Mouse (Mus musculus): Measurements from ENCODE around the gene Mylk. TPM values are rescaled to one million over a fixed set of nuclear protein-coding genes. Genes with fewer than 3 reads are reported as not detected.

Gene Mylk
- polyA plus RNA-seq, 1 experiment from 2014 or later = 4.4 TPM

DNA sequence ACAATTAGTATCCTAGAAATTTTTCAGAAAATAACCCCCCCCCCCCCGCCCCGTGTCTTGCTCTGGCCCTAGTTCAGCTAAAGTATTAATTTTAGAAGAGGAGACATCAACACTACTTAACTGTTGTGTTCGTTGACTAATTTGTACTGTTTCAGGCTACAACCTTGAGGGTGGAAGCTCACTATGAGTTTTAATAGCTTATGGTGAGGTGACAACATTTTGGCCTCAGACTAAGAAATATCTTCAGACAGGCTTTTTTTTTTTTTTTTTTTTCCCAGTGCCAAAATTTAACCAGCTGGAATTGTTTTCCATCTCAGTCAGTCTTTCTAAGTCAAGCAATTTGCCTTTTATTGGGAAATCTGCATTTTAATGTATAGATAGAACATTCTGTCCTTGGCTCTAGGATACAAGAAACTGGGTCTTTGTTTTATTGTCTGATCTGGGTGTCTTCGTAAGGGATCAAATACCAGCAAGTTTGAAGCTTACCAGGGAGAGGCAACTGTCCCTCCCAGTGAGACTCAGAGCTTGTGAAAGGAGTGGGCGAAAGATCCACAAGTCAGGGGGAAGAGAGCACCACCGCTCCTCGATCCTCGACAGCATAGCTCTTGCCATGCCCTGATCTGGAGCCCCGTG lies 19.1 kb downstream of the Mylk start:
- WGBS = 84% methylated on average over 9 of the region's 9 CpGs
- no peak overlapping the region for H3K9ac ChIP-seq (ENCODE audit: low read depth, low read length)
- H3K27ac ChIP-seq (ENCODE audit: low read depth, low read length) = no peak overlapping the region
- H3K4me2 ChIP-seq = no peak overlapping the region
- no peak overlapping the region for H3K4me3 ChIP-seq (ENCODE audit: low read depth, low read length)
- H3K36me3 ChIP-seq (ENCODE audit: control insufficient read depth, insufficient read depth, low read length) = no peaks in the 10 kb centered on the region
- DNase-seq (ENCODE audit: low spot score) = no peak
- no peaks in the 10 kb centered on the region for H3K4me1 ChIP-seq (replicated peaks; ENCODE audit: control insufficient read depth, insufficient read depth, low read length)
- H3K9me3 ChIP-seq (ENCODE audit: control insufficient read depth, low read length) = no peaks in the 10 kb centered on the region
- no peaks in the 10 kb centered on the region for H3K27me3 ChIP-seq (replicated peaks; ENCODE audit: control insufficient read depth, insufficient read depth, low read length)
- no peak for ATAC-seq (replicated peaks; ENCODE audit: low FRiP score)

DNA sequence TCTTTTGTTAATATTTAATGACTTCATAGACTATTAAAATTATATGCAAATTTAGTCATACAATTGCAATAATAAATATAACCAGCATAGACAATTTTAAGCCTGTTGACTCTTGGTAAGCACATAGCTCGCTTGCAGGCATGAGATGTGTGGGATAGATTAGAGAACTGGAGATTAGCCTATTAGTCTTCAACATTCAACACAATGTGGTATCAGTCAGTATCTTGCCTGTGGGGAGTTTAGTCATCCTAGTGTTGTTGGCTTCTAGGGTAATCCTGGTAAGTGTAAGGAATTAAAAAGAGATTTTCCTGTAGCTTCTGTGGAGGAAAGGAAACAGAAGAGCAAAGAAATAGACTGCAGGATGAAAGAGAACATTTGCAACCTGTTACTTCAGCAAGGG lies 20.7 kb downstream of the Mylk start:
- 59% methylated on average over 1 of the region's 1 CpGs for WGBS
- ATAC-seq (replicated peaks; ENCODE audit: low FRiP score) = no peak

DNA sequence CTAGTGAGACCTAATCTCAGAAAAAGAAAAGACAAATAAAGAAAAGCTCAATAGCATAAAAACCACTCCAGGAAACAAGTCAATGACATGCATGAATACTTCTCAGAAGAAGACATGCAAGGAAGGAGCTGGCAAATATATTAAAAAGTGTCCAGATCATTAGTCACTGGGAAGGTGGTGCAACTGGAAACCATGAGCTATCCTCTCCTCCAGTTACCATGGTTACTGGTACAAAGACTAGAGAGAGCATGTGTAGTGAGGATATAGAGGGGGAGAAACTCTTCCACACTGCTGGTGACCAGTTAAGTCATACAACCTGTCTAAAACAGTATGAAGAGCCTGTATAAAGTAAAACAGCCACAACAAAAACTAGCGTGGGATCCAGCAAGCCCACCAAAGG lies 21.2 kb downstream of the Mylk start:
- H3K4me1 ChIP-seq (replicated peaks; ENCODE audit: control insufficient read depth, insufficient read depth, low read length) = no peaks in the 10 kb centered on the region
- H3K36me3 ChIP-seq (ENCODE audit: control insufficient read depth, insufficient read depth, low read length) = no peaks in the 10 kb centered on the region
- H3K27ac ChIP-seq (ENCODE audit: low read depth, low read length) = no peak overlapping the region
- no peak overlapping the region for H3K4me3 ChIP-seq (ENCODE audit: low read depth, low read length)
- H3K9ac ChIP-seq (ENCODE audit: low read depth, low read length) = no peak overlapping the region
- no peak overlapping the region for H3K4me2 ChIP-seq
- ATAC-seq (replicated peaks; ENCODE audit: low FRiP score) (no peak), DNase-seq (ENCODE audit: low spot score) (no peak)
- 83% methylated on average over 1 of the region's 1 CpGs for WGBS
- no peaks in the 10 kb centered on the region for H3K27me3 ChIP-seq (replicated peaks; ENCODE audit: control insufficient read depth, insufficient read depth, low read length)
- H3K9me3 ChIP-seq (ENCODE audit: control insufficient read depth, low read length) = no peaks in the 10 kb centered on the region; the same call in 1 of the 2 replicates

More for the DNA sequence above, 20.7 kb downstream of the Mylk start:
- no peak overlapping the region for H3K9ac ChIP-seq (ENCODE audit: low read depth, low read length)
- no peak overlapping the region for H3K27ac ChIP-seq (ENCODE audit: low read depth, low read length)
- no peak overlapping the region for H3K4me2 ChIP-seq
- no peaks in the 10 kb centered on the region for H3K9me3 ChIP-seq (ENCODE audit: control insufficient read depth, low read length)
- no peak overlapping the region for H3K4me3 ChIP-seq (ENCODE audit: low read depth, low read length)
- no peaks in the 10 kb centered on the region for H3K36me3 ChIP-seq (ENCODE audit: control insufficient read depth, insufficient read depth, low read length)
- H3K4me1 ChIP-seq (replicated peaks; ENCODE audit: control insufficient read depth, insufficient read depth, low read length) = no peaks in the 10 kb centered on the region
- no peaks in the 10 kb centered on the region for H3K27me3 ChIP-seq (replicated peaks; ENCODE audit: control insufficient read depth, insufficient read depth, low read length)
- DNase-seq (ENCODE audit: low spot score) = no peak

GRCm38 (mm10) chr16:34767443-34767842 lies 22.4 kb downstream of the Mylk start:
- no peaks in the 10 kb centered on the region for H3K4me1 ChIP-seq (replicated peaks; ENCODE audit: control insufficient read depth, insufficient read depth, low read length)
- H3K27me3 ChIP-seq (replicated peaks; ENCODE audit: control insufficient read depth, insufficient read depth, low read length) = no peaks in the 10 kb centered on the region
- DNase-seq (ENCODE audit: low spot score) (no peak), ATAC-seq (replicated peaks; ENCODE audit: low FRiP score) (no peak)
- H3K27ac ChIP-seq (ENCODE audit: low read depth, low read length) = no peak overlapping the region
- H3K4me2 ChIP-seq = no peak overlapping the region
- H3K9ac ChIP-seq (ENCODE audit: low read depth, low read length) = no peak overlapping the region
- H3K9me3 ChIP-seq (ENCODE audit: control insufficient read depth, low read length) = no peaks in the 10 kb centered on the region; the same call in 1 of the 2 replicates
- 88% methylated on average over 2 of the region's 2 CpGs for WGBS
- H3K36me3 ChIP-seq (ENCODE audit: control insufficient read depth, insufficient read depth, low read length) = no peaks in the 10 kb centered on the region
- no peak overlapping the region for H3K4me3 ChIP-seq (ENCODE audit: low read depth, low read length)

- Histone ChIP-seq H3K9me3 (ENCODE audit: control insufficient read depth, low read length) (no peaks in the 10 kb centered on the region; the same call in 1 of the 2 replicates), H3K9ac (ENCODE audit: low read depth, low read length) (no peak overlapping the region), H3K36me3 (ENCODE audit: control insufficient read depth, insufficient read depth, low read length) (no peaks in the 10 kb centered on the region), H3K4me2 (no peak overlapping the region), H3K4me3 (ENCODE audit: low read depth, low read length) (no peak overlapping the region), H3K4me1 (replicated peaks; ENCODE audit: control insufficient read depth, insufficient read depth, low read length) (no peaks in the 10 kb centered on the region), H3K27ac (ENCODE audit: low read depth, low read length) (no peak overlapping the region), H3K27me3 (replicated peaks; ENCODE audit: control insufficient read depth, insufficient read depth, low read length) (no peaks in the 10 kb centered on the region)
- DNase-seq (ENCODE audit: low spot score) (no peak), ATAC-seq (replicated peaks; ENCODE audit: low FRiP score) (no peak)
- WGBS = 67% methylated on average over 4 of the region's 4 CpGs
Measured at GRCm38 (mm10) chr16:34768436-34768835, 23.4 kb downstream of the Mylk start.

GRCm38 (mm10) chr16:34770127-34770526 lies 25.1 kb downstream of the Mylk start:
- Histone ChIP-seq H3K4me3 (ENCODE audit: low read depth, low read length) (no peak overlapping the region), H3K4me1 (replicated peaks; ENCODE audit: control insufficient read depth, insufficient read depth, low read length) (no peaks in the 10 kb centered on the region), H3K36me3 (ENCODE audit: control insufficient read depth, insufficient read depth, low read length) (no peaks in the 10 kb centered on the region), H3K27me3 (replicated peaks; ENCODE audit: control insufficient read depth, insufficient read depth, low read length) (no peaks in the 10 kb centered on the region), H3K9ac (ENCODE audit: low read depth, low read length) (no peak overlapping the region), H3K9me3 (ENCODE audit: control insufficient read depth, low read length) (no peaks in the 10 kb centered on the region; the same call in 1 of the 2 replicates), H3K27ac (ENCODE audit: low read depth, low read length) (no peak overlapping the region), H3K4me2 (no peak overlapping the region)
- no peak for DNase-seq (ENCODE audit: low spot score)
- ATAC-seq (replicated peaks; ENCODE audit: low FRiP score) = no peak
- WGBS = 63% methylated on average over 4 of the region's 4 CpGs

GRCm38 (mm10) chr16:34772445-34773032 lies 27.5 kb downstream of the Mylk start:
- no peak overlapping the region for H3K27ac ChIP-seq (ENCODE audit: low read depth, low read length)
- no peak overlapping the region for H3K9ac ChIP-seq (ENCODE audit: low read depth, low read length)
- no peak overlapping the region for H3K4me3 ChIP-seq (ENCODE audit: low read depth, low read length)
- H3K4me1 ChIP-seq (replicated peaks; ENCODE audit: control insufficient read depth, insufficient read depth, low read length) = no peaks in the 10 kb centered on the region
- no peak overlapping the region for H3K4me2 ChIP-seq
- no peak for ATAC-seq (replicated peaks; ENCODE audit: low FRiP score)
- no peaks in the 10 kb centered on the region for H3K27me3 ChIP-seq (replicated peaks; ENCODE audit: control insufficient read depth, insufficient read depth, low read length)
- no peaks in the 10 kb centered on the region; the same call in 1 of the 2 replicates for H3K9me3 ChIP-seq (ENCODE audit: control insufficient read depth, low read length)
- 61% methylated on average over 4 of the region's 4 CpGs for WGBS
- no peak for DNase-seq (ENCODE audit: low spot score)
- H3K36me3 ChIP-seq (ENCODE audit: control insufficient read depth, insufficient read depth, low read length) = no peaks in the 10 kb centered on the region

DNA sequence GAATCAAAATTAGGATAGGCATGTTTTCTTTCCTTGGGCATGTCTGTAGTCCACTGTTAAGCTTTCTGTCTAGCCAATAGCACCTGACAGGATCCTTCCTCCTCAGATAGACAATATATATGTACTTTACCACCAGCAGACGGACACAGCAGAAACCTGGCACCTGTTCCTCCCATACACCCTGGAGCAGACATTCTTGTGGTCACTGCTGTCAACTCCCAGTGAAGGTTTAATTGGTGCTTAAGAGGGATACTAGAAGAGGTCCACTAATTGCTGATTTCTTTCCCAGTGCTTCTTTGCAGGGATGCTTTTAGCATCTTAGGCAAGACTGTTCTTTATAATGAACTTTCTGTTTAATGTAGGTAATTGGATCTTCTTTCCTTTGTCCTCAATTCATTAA lies 37.4 kb downstream of the Mylk start:
- H3K4me1 ChIP-seq (replicated peaks; ENCODE audit: control insufficient read depth, insufficient read depth, low read length) = no peaks in the 10 kb centered on the region
- no peak overlapping the region for H3K27ac ChIP-seq (ENCODE audit: low read depth, low read length)
- no peak overlapping the region for H3K4me2 ChIP-seq
- ATAC-seq (replicated peaks; ENCODE audit: low FRiP score) (no peak), DNase-seq (ENCODE audit: low spot score) (no peak)
- no peak overlapping the region for H3K4me3 ChIP-seq (ENCODE audit: low read depth, low read length)
- 61% methylated on average over 1 of the region's 1 CpGs for WGBS
- no peak overlapping the region for H3K9ac ChIP-seq (ENCODE audit: low read depth, low read length)
- H3K9me3 ChIP-seq (ENCODE audit: control insufficient read depth, low read length) = no peaks in the 10 kb centered on the region
- no peaks in the 10 kb centered on the region for H3K36me3 ChIP-seq (ENCODE audit: control insufficient read depth, insufficient read depth, low read length)
- H3K27me3 ChIP-seq (replicated peaks; ENCODE audit: control insufficient read depth, insufficient read depth, low read length) = no peaks in the 10 kb centered on the region

DNA sequence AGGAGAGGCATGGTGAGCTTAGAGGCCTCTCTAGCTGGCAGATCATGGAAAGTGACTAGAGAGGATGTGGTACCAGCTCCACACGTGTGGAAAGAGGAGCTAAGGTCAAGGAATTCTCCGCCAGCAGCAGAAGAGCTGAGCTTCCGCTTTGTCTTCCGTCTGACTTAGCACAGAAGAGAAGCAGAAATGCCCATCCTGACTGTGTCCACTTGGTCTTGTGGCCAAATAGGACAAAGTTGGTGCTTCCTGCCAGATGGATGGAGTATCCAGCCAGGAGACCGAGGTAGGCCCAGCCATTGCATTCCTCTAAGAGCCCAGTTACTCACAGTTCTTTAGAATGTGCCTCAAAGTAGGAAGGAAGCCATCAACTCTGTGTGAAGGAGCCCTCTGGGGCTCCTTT lies 38.5 kb downstream of the Mylk start:
- H3K36me3 ChIP-seq (ENCODE audit: control insufficient read depth, insufficient read depth, low read length) = no peaks in the 10 kb centered on the region
- H3K27me3 ChIP-seq (replicated peaks; ENCODE audit: control insufficient read depth, insufficient read depth, low read length) = no peaks in the 10 kb centered on the region
- H3K4me1 ChIP-seq (replicated peaks; ENCODE audit: control insufficient read depth, insufficient read depth, low read length) = no peaks in the 10 kb centered on the region
- no peak overlapping the region for H3K4me3 ChIP-seq (ENCODE audit: low read depth, low read length)
- no peaks in the 10 kb centered on the region for H3K9me3 ChIP-seq (ENCODE audit: control insufficient read depth, low read length)
- WGBS = 81% methylated on average over 5 of the region's 5 CpGs
- no peak overlapping the region for H3K9ac ChIP-seq (ENCODE audit: low read depth, low read length)
- ATAC-seq (replicated peaks; ENCODE audit: low FRiP score) (no peak), DNase-seq (ENCODE audit: low spot score) (no peak)
- no peak overlapping the region for H3K4me2 ChIP-seq
- H3K27ac ChIP-seq (ENCODE audit: low read depth, low read length) = no peak overlapping the region
